In genomic region chr2:129178182-129178908, GRCm38 (mm10) we compare ENCODE assay signal across 20 mouse cellular contexts. TPM values are rescaled to one million over a fixed set of nuclear protein-coding genes. Genes with fewer than 3 reads are reported as not detected.
A peak's percentile ranks its signal among the peaks of the same experiment; 100 is the strongest.
DNase-seq lines count a peak whose midpoint lies in the region; ATAC-seq and TF ChIP-seq lines count a peak whose summit lies in the region.
"Had no signal": no experiment of that assay in that cellular context is flagged by ENCODE, and none has a peak within 500 bp of the region (broad histone marks: within the 10 kb centered on the region; RNA-seq: fewer than 3 reads in every experiment).

No protein-coding gene starts in this region.

- H3K4me2 ChIP-seq in intestine, embryonic 14.5 days (ENCODE audit: low read length), result peak overlapping the region; percentile 0; the same call in 1 of the 2 replicates
- peak overlapping the region; percentile 33 for H3K4me2 ChIP-seq in lung, postnatal 0 days (replicated peaks; ENCODE audit: low read depth, low read length)
- H3K4me2 ChIP-seq in stomach, postnatal 0 days (replicated peaks; ENCODE audit: low read depth), result peak overlapping the region; percentile 35
- H3K4me2 ChIP-seq: heart, embryonic 12.5 days; liver, embryonic 13.5 days; midbrain, embryonic 15.5 days had no signal

- TF ChIP-seq POLR2A in spleen, adult 2 months (IDR thresholded peaks at IDR 0.05; ENCODE audit: low read depth, low read length), result no peak

- TF ChIP-seq EP300 in lung, postnatal 0 days (IDR thresholded peaks at IDR 0.05), result no peak
- TF ChIP-seq EP300 in stomach, postnatal 0 days (optimal IDR thresholded peaks at IDR 0.05), result no peak

- peaks cover 33% of the 10 kb centered on the region for H3K4me1 ChIP-seq in spleen, adult 2 months (ENCODE audit: control insufficient read depth, insufficient read depth, insufficient read length)
- no peaks in the 10 kb centered on the region for H3K4me1 ChIP-seq in intestine, embryonic 14.5 days (replicated peaks; ENCODE audit: control insufficient read depth, insufficient read depth, low read length)
- H3K4me1 ChIP-seq in lung, postnatal 0 days (ENCODE audit: insufficient read depth, low read depth, low read length), result no peaks in the 10 kb centered on the region
- no peaks in the 10 kb centered on the region for H3K4me1 ChIP-seq in stomach, postnatal 0 days (replicated peaks; ENCODE audit: control insufficient read depth, insufficient read depth)

- no peak for TF ChIP-seq CTCF in spleen, adult 2 months (IDR thresholded peaks at IDR 0.05; ENCODE audit: extremely low read depth, insufficient read depth, insufficient read length, insufficient replicate concordance)
- TF ChIP-seq CTCF in lung, postnatal 0 days (IDR thresholded peaks at IDR 0.05), result no peak
- no peak for TF ChIP-seq CTCF in stomach, postnatal 0 days (IDR thresholded peaks at IDR 0.05; ENCODE audit: low read depth)

- H3K9ac ChIP-seq in intestine, embryonic 14.5 days (ENCODE audit: low read length), result no peak overlapping the region
- H3K9ac ChIP-seq in lung, postnatal 0 days (replicated peaks; ENCODE audit: low read depth), result no peak overlapping the region
- no peak overlapping the region for H3K9ac ChIP-seq in stomach, postnatal 0 days (ENCODE audit: low read length)
- H3K9ac ChIP-seq: forebrain, postnatal 0 days; heart, embryonic 12.5 days; liver, embryonic 13.5 days; midbrain, embryonic 15.5 days had no signal

- H3K36me3 ChIP-seq in spleen, adult 2 months (ENCODE audit: control insufficient read depth, insufficient read depth, low read length), result no peaks in the 10 kb centered on the region
- no peaks in the 10 kb centered on the region for H3K36me3 ChIP-seq in intestine, embryonic 14.5 days (ENCODE audit: control insufficient read depth, insufficient read depth, low read length)
- no peaks in the 10 kb centered on the region for H3K36me3 ChIP-seq in lung, postnatal 0 days (ENCODE audit: insufficient read depth, low read length)
- no peaks in the 10 kb centered on the region for H3K36me3 ChIP-seq in stomach, postnatal 0 days (ENCODE audit: control insufficient read depth, insufficient read depth, low read length)
- H3K36me3 ChIP-seq: heart, embryonic 12.5 days; liver, embryonic 13.5 days; midbrain, embryonic 15.5 days had no signal

- 0 out of 2 replicates have a peak overlapping the region, but pooled peaks have one; percentile 35 for H3K27ac ChIP-seq in spleen, adult 2 months (ENCODE audit: insufficient read depth, low read length)
- H3K27ac ChIP-seq in intestine, embryonic 14.5 days (ENCODE audit: low read depth), result peak overlapping the region; percentile 55
- peak overlapping the region; percentile 40; the same call in 1 of the 2 replicates for H3K27ac ChIP-seq in lung, postnatal 0 days (ENCODE audit: low read length)
- H3K27ac ChIP-seq in stomach, postnatal 0 days (replicated peaks), result no peak overlapping the region
- H3K27ac ChIP-seq: gastrocnemius, adult 2 months; hindbrain, postnatal 0 days; liver, embryonic 13.5 days; midbrain, embryonic 15.5 days had no signal

- H3K4me3 ChIP-seq in spleen, adult 2 months (ENCODE audit: extremely low read depth, insufficient read depth, insufficient read length), result no peak overlapping the region
- no peak overlapping the region for H3K4me3 ChIP-seq in intestine, embryonic 14.5 days (ENCODE audit: low read depth, low read length)
- H3K4me3 ChIP-seq in lung, postnatal 0 days (ENCODE audit: low read depth, low read length), result no peak overlapping the region
- no peak overlapping the region for H3K4me3 ChIP-seq in stomach, postnatal 0 days (ENCODE audit: low read depth, low read length)
- H3K4me3 ChIP-seq: gastrocnemius, adult 2 months; heart, embryonic 12.5 days; liver, embryonic 13.5 days; megakaryocyte, embryonic 14.5 days; midbrain, embryonic 15.5 days had no signal

- H3K27me3 ChIP-seq in spleen, adult 2 months (ENCODE audit: control insufficient read depth, insufficient read depth, low read length), result no peaks in the 10 kb centered on the region
- no peaks in the 10 kb centered on the region for H3K27me3 ChIP-seq in intestine, embryonic 14.5 days (replicated peaks; ENCODE audit: control insufficient read depth, insufficient read depth, low read length)
- H3K27me3 ChIP-seq in lung, postnatal 0 days (replicated peaks; ENCODE audit: insufficient read depth, low read length), result no peaks in the 10 kb centered on the region
- H3K27me3 ChIP-seq in stomach, postnatal 0 days (ENCODE audit: control insufficient read depth, insufficient read depth, low read length), result no peaks in the 10 kb centered on the region
- H3K27me3 ChIP-seq: heart, embryonic 12.5 days; megakaryocyte, embryonic 14.5 days; midbrain, embryonic 15.5 days had no signal

- DNase-seq in spleen, adult 2 months (ENCODE audit: low read depth in 1 of 2, low spot score in 2 of 2), result no peak
- no peak for DNase-seq in spleen, adult 12 weeks (ENCODE audit: low spot score)
- no peak for DNase-seq in intestine, embryonic 14.5 days (ENCODE audit: low spot score)
- DNase-seq in lung, postnatal 0 days (ENCODE audit: low spot score), result peak; percentile 75
- peak; percentile 71 for DNase-seq in stomach, postnatal 0 days (ENCODE audit: low spot score)
- no peak for DNase-seq in retina, embryonic 14.5 days (ENCODE audit: low spot score)
- DNase-seq in cerebellum, adult 9-11 months, result no peak
- DNase-seq in B cell, adult 2 months, result no peak
- DNase-seq: adrenal gland, postnatal 25 days; cerebellum, adult 2 months; forebrain, postnatal 0 days; gastrocnemius, adult 2 months; kidney, adult 9 months; layer of hippocampus, postnatal 36 days; liver, embryonic 13.5 days had no signal

- ATAC-seq in intestine, embryonic 14.5 days (replicated peaks; ENCODE audit: low FRiP score, low TSS enrichment, low read depth), result peak; percentile 59; the same call in 1 of the 2 replicates
- ATAC-seq in lung, postnatal 0 days, result peak; percentile 73
- peak; percentile 81 for ATAC-seq in stomach, postnatal 0 days (ENCODE audit: low FRiP score, low TSS enrichment)
- ATAC-seq: activated CD4-positive, CD25-positive, alpha-beta regulatory T cell, adult 4 months; forebrain, postnatal 0 days; hindbrain, postnatal 0 days; midbrain, embryonic 15.5 days had no signal

- WGBS in spleen, adult 2 months, result 61% methylated on average over 10 of the region's 10 CpGs
- WGBS in intestine, embryonic 14.5 days, result 30% methylated on average over 10 of the region's 10 CpGs
- WGBS in lung, postnatal 0 days, result 37% methylated on average over 10 of the region's 10 CpGs
- 31% methylated on average over 10 of the region's 10 CpGs for WGBS in stomach, postnatal 0 days

- H3K9me3 ChIP-seq in intestine, embryonic 14.5 days (ENCODE audit: control insufficient read depth, low read length), result no peaks in the 10 kb centered on the region
- no peaks in the 10 kb centered on the region for H3K9me3 ChIP-seq in lung, postnatal 0 days (ENCODE audit: low read length)
- no peaks in the 10 kb centered on the region for H3K9me3 ChIP-seq in stomach, postnatal 0 days (ENCODE audit: control insufficient read depth, low read length)
- H3K9me3 ChIP-seq: liver, embryonic 13.5 days; megakaryocyte, embryonic 14.5 days; midbrain, embryonic 15.5 days had no signal

RNA-seq across cellular contexts. Expression of gene Slc20a1, which starts 20.2 kb away (rescaled TPM):
- 29.9 and 34.8 TPM in 2 replicates for polyA plus RNA-seq in spleen, adult 2 months (2012; rRNA removed)
- polyA plus RNA-seq in intestine, embryonic 14.5 days (2014; fragmentation: Nextera tagmentation; extraction: Ambion mirVana), result 61.1 and 67.8 TPM in 2 replicates
- 10.0 and 10.5 TPM in 2 replicates for polyA plus RNA-seq in lung, postnatal 0 days (2015; fragmentation: Nextera tagmentation; extraction: Ambion mirVana)
- polyA plus RNA-seq in stomach, postnatal 0 days (2015; fragmentation: Nextera tagmentation; extraction: Ambion mirVana), result 8.9 TPM in 2 replicates

RNA-seq across cellular contexts. Expression of gene Chchd5, which starts 48.8 kb away (rescaled TPM):
- 17.8 and 20.4 TPM in 2 replicates for polyA plus RNA-seq in spleen, adult 2 months (2012; rRNA removed)
- 28.7 and 31.3 TPM in 2 replicates for polyA plus RNA-seq in intestine, embryonic 14.5 days (2014; fragmentation: Nextera tagmentation; extraction: Ambion mirVana)
- 21.1 and 21.4 TPM in 2 replicates for polyA plus RNA-seq in lung, postnatal 0 days (2015; fragmentation: Nextera tagmentation; extraction: Ambion mirVana)
- polyA plus RNA-seq in stomach, postnatal 0 days (2015; fragmentation: Nextera tagmentation; extraction: Ambion mirVana), result 15.5 and 15.8 TPM in 2 replicates

Comparison
In these comparisons a context has a peak if more than half of its experiments do, and no peak if none do; other contexts are left out.
1. DNase-seq: peak in lung, postnatal 0 days (single experiment) and stomach, postnatal 0 days (single experiment); none in spleen, adult 2 months (0 of 2), spleen, adult 12 weeks (single experiment), intestine, embryonic 14.5 days (single experiment), retina, embryonic 14.5 days (single experiment), cerebellum, adult 9-11 months (single experiment) and B cell, adult 2 months (0 of 2).
2. Peak in every context shown above with its lines, with median percentiles within 50 percentile points of each other: ATAC-seq and H3K4me2 ChIP-seq.